Mouse (Mus musculus) embryonic facial prominence, embryonic 15.5 days (tissue): ENCODE data around the gene Hyal5. TPM values are rescaled to one million over a fixed set of nuclear protein-coding genes. Genes with fewer than 3 reads are reported as not detected.
A peak's percentile ranks its signal among the peaks of the same experiment; 100 is the strongest.

ENCODE experiments used
- ATAC-seq: fragments of 200-750 bp; cut with Nextera tagmentation; 2 replicates; pipeline ENCODE4 v1.8.0; 2017; ENCODE audit warnings: low read depth, moderate TSS enrichment; ENCODE audit not compliant: insufficient number of reproducible peaks, low FRiP score, low TSS enrichment
- H3K27ac ChIP-seq: fragments of 300-500 bp; sonication (generic); replicated peaks from 2 replicates; pipeline ENCODE4 v1.5.1; 2015; ENCODE audit warnings: mild to moderate bottlenecking, inconsistent platforms
- H3K27me3 ChIP-seq: fragments of 300-500 bp; sonication (generic); 2 replicates; pipeline ENCODE4 v1.6.1; 2015; ENCODE audit warnings: inconsistent platforms
- H3K36me3 ChIP-seq: fragments of 300-500 bp; sonication (generic); 2 replicates; pipeline ENCODE4 v1.6.1; 2015; ENCODE audit warnings: mild to moderate bottlenecking, inconsistent platforms
- H3K4me1 ChIP-seq: fragments of 300-500 bp; sonication (generic); 2 replicates; pipeline ENCODE4 v1.6.1; 2015; ENCODE audit warnings: inconsistent platforms
- H3K4me2 ChIP-seq: fragments of 300-500 bp; sonication (generic); replicated peaks from 2 replicates; pipeline ENCODE4 v1.6.1; 2015; ENCODE audit warnings: mild to moderate bottlenecking, inconsistent platforms
- H3K4me3 ChIP-seq: fragments of 300-500 bp; sonication (generic); replicated peaks from 2 replicates; pipeline ENCODE4 v1.5.1; 2015; ENCODE audit warnings: mild to moderate bottlenecking, inconsistent platforms
- H3K9ac ChIP-seq: fragments of 300-500 bp; sonication (generic); 2 replicates; pipeline ENCODE4 v1.6.1; 2015; ENCODE audit warnings: inconsistent platforms
- H3K9me3 ChIP-seq: fragments of 300-500 bp; sonication (generic); replicated peaks from 2 replicates; pipeline ENCODE4 v1.6.1; 2016; ENCODE audit warnings: inconsistent platforms
- WGBS: fragments of 180-500 bp; shearing (Covaris S2); methylation state at CpG from one replicate; pipeline ENCODE4 v1.1.7; 2015; 5-methylcytosine and 5-hydroxymethylcytosine counted together
- polyA plus RNA-seq: library from polyadenylated mRNA; unstranded; fragments of >200 nt; fragmentation: Nextera tagmentation; extraction: Ambion mirVana; gene quantifications from 2 replicates; pipeline ENCODE4 v1.2.1, GENCODE M21; 2015

Hyal5 gene
- not detected in 2 replicates for polyA plus RNA-seq

- H3K4me1 ChIP-seq, result no peaks in the 10 kb centered on the region
- H3K36me3 ChIP-seq, result no peaks in the 10 kb centered on the region
- H3K27ac ChIP-seq, result no peak within 1 kb of the TSS
- no peak within 1 kb of the TSS for H3K4me2 ChIP-seq
- no peaks in the 10 kb centered on the region for H3K27me3 ChIP-seq
- no peak within 1 kb of the TSS for H3K9ac ChIP-seq
- H3K4me3 ChIP-seq, result no peak within 1 kb of the TSS
- ATAC-seq, result no peak
- H3K9me3 ChIP-seq, result no peaks in the 10 kb centered on the region
Observed at GRCm38 (mm10) chr6:24857697-24858096, at the start of gene Hyal5. Gene Hyal5, plus strand, starts transcription at chr6:24857997.

- Histone ChIP-seq H3K9ac (no peak overlapping the region), H3K4me2 (no peak overlapping the region), H3K9me3 (no peaks in the 10 kb centered on the region), H3K27ac (no peak overlapping the region), H3K27me3 (no peaks in the 10 kb centered on the region), H3K4me1 (no peaks in the 10 kb centered on the region), H3K36me3 (no peaks in the 10 kb centered on the region), H3K4me3 (no peak overlapping the region)
- WGBS, result 48% methylated on average over 2 of the region's 2 CpGs
- no peak for ATAC-seq
Observed at GRCm38 (mm10) chr6:24822070-24822469, 35.7 kb upstream of the Hyal5 start.

- H3K9ac ChIP-seq, result no peak overlapping the region
- H3K9me3 ChIP-seq, result no peaks in the 10 kb centered on the region
- no peaks in the 10 kb centered on the region for H3K36me3 ChIP-seq
- no peak overlapping the region for H3K27ac ChIP-seq
- H3K27me3 ChIP-seq, result no peaks in the 10 kb centered on the region
- 36% methylated on average over 2 of the region's 2 CpGs for WGBS
- H3K4me2 ChIP-seq, result no peak overlapping the region
- H3K4me3 ChIP-seq, result no peak overlapping the region
- no peaks in the 10 kb centered on the region for H3K4me1 ChIP-seq
- no peak for ATAC-seq
Observed at GRCm38 (mm10) chr6:24860320-24860719, 2.5 kb downstream of the Hyal5 start.

- no peak overlapping the region for H3K4me3 ChIP-seq
- ATAC-seq, result no peak
- 89% methylated on average over 4 of the region's 4 CpGs for WGBS
Observed at GRCm38 (mm10) chr6:24863649-24864048, 5.9 kb downstream of the Hyal5 start.

GRCm38 (mm10) chr6:24894146-24894873, 36.5 kb downstream of the Hyal5 start:
- no peak overlapping the region for H3K9ac ChIP-seq
- H3K27ac ChIP-seq, result no peak overlapping the region
- no peaks in the 10 kb centered on the region for H3K36me3 ChIP-seq
- no peak; the same call in 1 of the 2 replicates for ATAC-seq
- no peaks in the 10 kb centered on the region for H3K9me3 ChIP-seq
- peak overlapping the region; percentile 28 for H3K4me3 ChIP-seq
- no peaks in the 10 kb centered on the region for H3K27me3 ChIP-seq
- H3K4me2 ChIP-seq, result peak overlapping the region; percentile 26; the same call in 1 of the 2 replicates
- WGBS, result 61% methylated on average over 11 of the region's 11 CpGs
- no peaks in the 10 kb centered on the region for H3K4me1 ChIP-seq

More at GRCm38 (mm10) chr6:24863649-24864048, 5.9 kb downstream of the Hyal5 start:
- Histone ChIP-seq H3K27me3 (no peaks in the 10 kb centered on the region), H3K36me3 (no peaks in the 10 kb centered on the region), H3K4me2 (no peak overlapping the region), H3K9ac (no peak overlapping the region), H3K27ac (no peak overlapping the region), H3K9me3 (no peaks in the 10 kb centered on the region), H3K4me1 (no peaks in the 10 kb centered on the region)

- ATAC-seq, result no peak; the same call in 1 of the 2 replicates
- H3K9ac ChIP-seq, result no peak overlapping the region
- H3K9me3 ChIP-seq, result no peaks in the 10 kb centered on the region
- no peaks in the 10 kb centered on the region for H3K27me3 ChIP-seq
- H3K4me3 ChIP-seq, result peak overlapping the region; percentile 28
- H3K4me1 ChIP-seq, result no peaks in the 10 kb centered on the region
- WGBS, result 39% methylated on average over 2 of the region's 2 CpGs
- H3K36me3 ChIP-seq, result no peaks in the 10 kb centered on the region
- H3K27ac ChIP-seq, result no peak overlapping the region
- H3K4me2 ChIP-seq, result peak overlapping the region; percentile 26; the same call in 1 of the 2 replicates
Observed at GRCm38 (mm10) chr6:24894874-24895183, 37.0 kb downstream of the Hyal5 start.

GRCm38 (mm10) chr6:24905101-24905500, 47.3 kb downstream of the Hyal5 start:
- 78% methylated on average over 3 of the region's 3 CpGs for WGBS
- H3K27me3 ChIP-seq, result no peaks in the 10 kb centered on the region
- H3K27ac ChIP-seq, result no peak overlapping the region
- H3K36me3 ChIP-seq, result no peaks in the 10 kb centered on the region
- no peaks in the 10 kb centered on the region for H3K4me1 ChIP-seq
- no peak for ATAC-seq
- H3K4me3 ChIP-seq, result no peak overlapping the region
- no peak overlapping the region for H3K4me2 ChIP-seq
- H3K9ac ChIP-seq, result no peak overlapping the region
- no peaks in the 10 kb centered on the region for H3K9me3 ChIP-seq

GRCm38 (mm10) chr6:24907824-24908223, 50.0 kb downstream of the Hyal5 start:
- H3K4me1 ChIP-seq, result no peaks in the 10 kb centered on the region
- H3K4me3 ChIP-seq, result no peak overlapping the region
- H3K4me2 ChIP-seq, result no peak overlapping the region
- no peaks in the 10 kb centered on the region for H3K9me3 ChIP-seq
- H3K9ac ChIP-seq, result no peak overlapping the region
- no peaks in the 10 kb centered on the region for H3K36me3 ChIP-seq
- no peak overlapping the region for H3K27ac ChIP-seq
- WGBS, result 81% methylated on average over 2 of the region's 2 CpGs
- H3K27me3 ChIP-seq, result no peaks in the 10 kb centered on the region
- no peak for ATAC-seq

GRCm38 (mm10) chr6:24910016-24910727, 52.4 kb downstream of the Hyal5 start:
- H3K9ac ChIP-seq, result no peak overlapping the region
- no peaks in the 10 kb centered on the region for H3K36me3 ChIP-seq
- H3K4me3 ChIP-seq, result no peak overlapping the region
- H3K4me1 ChIP-seq, result no peaks in the 10 kb centered on the region
- no peaks in the 10 kb centered on the region for H3K27me3 ChIP-seq
- WGBS, result 52% methylated on average over 2 of the region's 2 CpGs
- H3K4me2 ChIP-seq, result no peak overlapping the region
- ATAC-seq, result no peak
- H3K9me3 ChIP-seq, result no peaks in the 10 kb centered on the region
- H3K27ac ChIP-seq, result no peak overlapping the region

- Histone ChIP-seq H3K4me3 (no peak overlapping the region), H3K4me2 (no peak overlapping the region), H3K9me3 (no peaks in the 10 kb centered on the region), H3K4me1 (no peaks in the 10 kb centered on the region), H3K27me3 (no peaks in the 10 kb centered on the region), H3K27ac (no peak overlapping the region), H3K36me3 (no peaks in the 10 kb centered on the region), H3K9ac (no peak overlapping the region)
- ATAC-seq, result no peak
Observed at GRCm38 (mm10) chr6:24910728-24911105, 52.9 kb downstream of the Hyal5 start.

- Histone ChIP-seq H3K4me1 (no peaks in the 10 kb centered on the region), H3K4me3 (no peak overlapping the region)
- 88% methylated on average over 2 of the region's 2 CpGs for WGBS
Observed at GRCm38 (mm10) chr6:24913591-24913990, 55.8 kb downstream of the Hyal5 start.

More at GRCm38 (mm10) chr6:24913591-24913990, 55.8 kb downstream of the Hyal5 start:
- Histone ChIP-seq H3K9me3 (no peaks in the 10 kb centered on the region), H3K4me2 (no peak overlapping the region), H3K9ac (no peak overlapping the region), H3K36me3 (no peaks in the 10 kb centered on the region), H3K27me3 (no peaks in the 10 kb centered on the region), H3K27ac (no peak overlapping the region)
- ATAC-seq, result no peak
